Mouse (Mus musculus) T-helper 2 cell (primary cell): ENCODE data around the gene Cdk18.

ENCODE experiments used
- in situ Hi-C: fragments of 300-600 bp; cut with MboI, MseI; formaldehyde crosslinking; loops from one replicate; pipeline ENCODE4 v1.15.1; 2025; ENCODE audit warnings: high pct_unique_total_duplicates

The Cdk18 gene

DNA sequence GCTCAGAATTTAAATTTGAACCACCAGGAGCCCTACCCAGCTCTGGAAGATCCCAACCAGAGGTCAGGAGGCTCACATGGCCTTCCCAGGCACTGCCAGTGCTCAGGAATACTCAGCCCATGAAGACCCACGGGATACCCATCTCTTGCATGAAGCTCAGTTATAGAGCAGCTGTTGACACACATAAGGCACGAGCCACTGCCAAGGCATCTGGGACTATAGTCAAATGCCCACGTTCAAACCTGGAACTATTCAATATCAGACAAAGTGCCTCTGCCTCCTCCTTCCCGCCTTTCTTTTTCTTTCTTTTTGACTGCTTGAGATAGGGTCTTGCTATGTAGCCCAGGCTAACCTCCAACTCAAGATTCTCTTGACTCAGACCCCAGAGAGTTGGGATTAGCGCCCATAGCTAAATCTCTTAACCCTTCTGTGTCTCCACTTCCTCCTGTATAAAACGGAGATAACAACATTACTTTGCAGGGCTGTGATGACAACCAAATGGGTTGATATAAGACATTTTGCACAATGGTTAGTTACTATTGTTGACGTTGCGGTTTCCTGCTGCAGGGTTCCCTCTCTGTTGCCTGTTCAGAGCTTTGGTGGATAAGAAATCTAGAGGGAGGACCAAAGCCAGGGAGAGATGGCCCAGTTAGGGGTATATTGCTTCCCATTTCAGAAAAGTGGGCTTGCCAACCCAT is 73.9 kb downstream of the Cdk18 start:
- in situ Hi-C loops, result no loop called here

DNA sequence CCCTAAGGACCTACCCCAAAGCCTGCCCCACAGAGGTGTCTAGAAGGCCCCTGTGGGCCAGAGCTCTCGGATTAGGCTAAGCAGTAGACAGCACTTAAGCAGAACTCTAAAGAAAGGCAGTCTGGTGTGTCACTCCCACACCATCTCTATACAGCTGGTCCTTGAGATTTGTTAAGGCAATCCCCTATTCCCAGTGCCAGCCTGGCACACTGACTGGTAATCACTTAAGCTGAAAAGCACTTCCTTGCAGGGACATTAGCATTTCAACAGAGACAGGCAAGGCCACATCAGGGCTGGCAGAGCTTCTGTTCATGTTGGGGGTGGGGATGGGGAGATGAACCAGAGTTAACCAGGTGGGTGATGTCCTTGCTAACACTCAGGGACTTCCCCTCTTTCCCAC is 74.5 kb downstream of the Cdk18 start:
- in situ Hi-C loops, result no loop called here

DNA sequence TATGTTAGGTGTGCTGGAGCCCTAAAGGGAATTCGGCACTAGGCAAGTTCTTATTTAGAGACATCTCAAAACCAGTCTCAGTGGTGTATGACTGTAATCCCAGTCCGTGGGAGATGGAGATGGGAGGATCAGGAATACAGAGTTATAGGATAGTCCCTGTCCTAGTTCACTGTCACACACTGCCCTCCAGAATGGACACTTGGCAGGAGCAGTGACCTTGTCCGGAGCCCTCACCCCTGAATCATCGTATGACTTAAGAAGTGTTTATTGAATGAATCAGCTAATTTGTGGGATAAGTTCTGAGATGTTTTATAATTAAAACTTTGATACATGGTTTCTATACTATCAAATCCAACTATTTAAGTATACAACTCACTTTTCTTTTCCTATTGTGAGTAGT is 76.4 kb downstream of the Cdk18 start:
- in situ Hi-C loops, result no loop called here
